Mouse (Mus musculus): Measurements from ENCODE around the gene Cd320. TPM values are rescaled to one million over a fixed set of nuclear protein-coding genes. Genes with fewer than 3 reads are reported as not detected.

Cd320 gene
- polyA plus RNA-seq, 1 experiment from 2014 or later: 39.3 TPM

DNA sequence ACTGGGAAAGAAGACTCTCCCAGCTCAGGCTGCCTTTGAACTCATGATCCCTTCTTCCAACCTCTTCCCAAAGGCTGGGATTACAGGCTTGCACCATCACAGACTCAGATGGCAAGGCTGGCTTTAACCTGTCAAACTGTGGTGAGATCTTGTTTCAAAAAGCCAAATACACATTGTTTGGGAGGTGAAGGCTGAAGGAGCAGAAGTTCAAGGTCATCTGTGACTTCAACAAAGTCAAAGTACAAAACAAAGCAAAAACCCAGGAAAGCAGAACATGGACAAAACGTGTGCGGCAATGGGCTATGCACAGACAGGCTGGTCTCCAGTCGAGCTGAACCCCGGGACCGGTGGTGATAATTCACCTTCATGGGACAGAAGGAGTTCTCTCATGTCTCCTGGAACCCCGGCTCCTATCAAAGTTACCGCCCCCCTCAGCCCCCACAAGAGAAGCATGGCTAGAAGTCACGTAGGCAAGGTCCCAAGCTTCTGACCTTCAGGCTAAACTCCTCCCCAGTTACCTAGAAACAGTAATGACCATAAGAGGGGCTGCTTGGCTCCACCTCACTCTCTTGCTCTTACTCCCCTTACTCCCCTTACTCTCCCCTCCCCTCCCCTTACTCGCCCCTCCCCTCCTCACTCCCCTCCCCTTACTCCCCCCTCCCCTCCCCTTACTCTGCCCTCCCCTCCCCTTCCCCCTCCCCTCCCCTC, 35.6 kb upstream of the Cd320 start:
- Histone ChIP-seq H3K4me1 (ENCODE audit: insufficient read depth, low read depth, low read length) (peaks cover 6% of the 10 kb centered on the region; the same call in 1 of the 2 replicates), H3K4me3 (ENCODE audit: low read depth, low read length) (no peak overlapping the region), H3K4me2 (replicated peaks; ENCODE audit: low read depth, low read length) (no peak overlapping the region), H3K27ac (ENCODE audit: low read length) (no peak overlapping the region), H3K9ac (replicated peaks; ENCODE audit: low read depth) (no peak overlapping the region), H3K9me3 (ENCODE audit: low read length) (no peaks in the 10 kb centered on the region), H3K36me3 (ENCODE audit: insufficient read depth, low read length) (no peaks in the 10 kb centered on the region), H3K27me3 (replicated peaks; ENCODE audit: insufficient read depth, low read length) (no peaks in the 10 kb centered on the region)
- no peak for ATAC-seq
- no peak for DNase-seq (ENCODE audit: low spot score)
- TF ChIP-seq CTCF (IDR thresholded peaks at IDR 0.05) (no peak), EP300 (IDR thresholded peaks at IDR 0.05) (no peak)
- 46% methylated on average over 8 of the region's 9 CpGs for WGBS

- H3K9ac ChIP-seq (replicated peaks; ENCODE audit: low read depth): no peak overlapping the region
- 41% methylated on average over 10 of the region's 10 CpGs for WGBS
Observed at GRCm38 (mm10) chr17:33808192-33808591, 34.7 kb upstream of the Cd320 start.

DNA sequence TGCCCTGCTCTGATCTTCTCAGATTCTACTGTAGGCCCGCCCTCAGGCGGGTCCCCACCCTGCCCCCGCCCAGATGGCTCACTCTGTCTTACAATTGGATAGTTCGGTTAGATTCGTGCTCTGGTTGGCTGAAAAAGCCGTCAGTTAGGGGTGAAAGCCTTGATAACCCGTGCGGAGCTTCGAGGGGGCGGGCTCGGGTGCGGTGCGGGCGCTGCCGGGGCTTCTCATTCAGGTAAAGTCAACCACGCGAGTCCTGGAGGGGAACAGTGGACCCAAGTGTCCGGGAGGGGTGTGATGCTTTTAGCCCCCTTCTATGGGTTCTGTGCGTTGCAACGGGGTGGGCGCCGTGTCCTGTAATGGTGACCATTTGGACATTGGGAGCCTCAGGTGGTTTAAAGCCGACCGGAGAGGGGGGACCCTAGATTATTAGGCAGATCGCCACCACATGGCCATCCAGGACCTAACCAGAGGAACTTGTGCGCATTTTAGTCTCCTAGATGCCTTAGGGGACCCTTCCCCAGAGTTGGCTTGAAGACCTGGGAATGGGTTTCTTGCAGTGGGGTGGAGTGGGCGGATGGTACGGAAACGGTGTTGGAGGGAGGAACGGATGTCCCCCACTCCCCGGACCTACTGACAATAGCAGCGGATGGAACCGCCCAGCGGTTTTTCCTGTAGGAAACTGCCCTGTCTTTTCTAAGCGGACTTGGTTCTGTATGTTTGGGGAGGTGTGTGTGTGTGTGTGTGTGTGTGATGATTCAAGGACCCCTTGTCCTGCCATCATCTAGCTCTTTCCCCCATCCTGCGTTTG, 32.4 kb upstream of the Cd320 start, which contains the start of gene Kank3:
Gene Kank3 (plus strand): TSS at position 186 of the 808 bp plus-strand sequence.
- H3K4me3 ChIP-seq (ENCODE audit: low read depth, low read length): peak within 1 kb of the TSS; percentile 76
- WGBS: 0% methylated on average over 36 of the region's 36 CpGs
- peak within 1 kb of the TSS; percentile 92 for H3K27ac ChIP-seq (ENCODE audit: low read length)
- H3K9ac ChIP-seq (replicated peaks; ENCODE audit: low read depth): peak within 1 kb of the TSS; percentile 75
- DNase-seq (ENCODE audit: low spot score) (peak; percentile 95), ATAC-seq (peak; percentile 94)
- no peaks in the 10 kb centered on the region for H3K9me3 ChIP-seq (ENCODE audit: low read length)
- peaks cover 23% of the 10 kb centered on the region; the same call in 1 of the 2 replicates for H3K4me1 ChIP-seq (ENCODE audit: insufficient read depth, low read depth, low read length)
- no peaks in the 10 kb centered on the region for H3K36me3 ChIP-seq (ENCODE audit: insufficient read depth, low read length)
- peak within 1 kb of the TSS; percentile 81 for H3K4me2 ChIP-seq (replicated peaks; ENCODE audit: low read depth, low read length)
- no peaks in the 10 kb centered on the region for H3K27me3 ChIP-seq (replicated peaks; ENCODE audit: insufficient read depth, low read length)
- peak; percentile 13; the same call in 1 of the 2 replicates for TF ChIP-seq CTCF (IDR thresholded peaks at IDR 0.05)
- peak; percentile 86 for TF ChIP-seq EP300 (IDR thresholded peaks at IDR 0.05)

More at GRCm38 (mm10) chr17:33808192-33808591, 34.7 kb upstream of the Cd320 start:
- Histone ChIP-seq H3K27me3 (replicated peaks; ENCODE audit: insufficient read depth, low read length) (no peaks in the 10 kb centered on the region), H3K9me3 (ENCODE audit: low read length) (no peaks in the 10 kb centered on the region), H3K4me3 (ENCODE audit: low read depth, low read length) (no peak overlapping the region), H3K4me2 (replicated peaks; ENCODE audit: low read depth, low read length) (no peak overlapping the region), H3K36me3 (ENCODE audit: insufficient read depth, low read length) (no peaks in the 10 kb centered on the region), H3K27ac (ENCODE audit: low read length) (no peak overlapping the region), H3K4me1 (ENCODE audit: insufficient read depth, low read depth, low read length) (peaks cover 13% of the 10 kb centered on the region; the same call in 1 of the 2 replicates)
- no peak for DNase-seq (ENCODE audit: low spot score)
- TF ChIP-seq EP300 (IDR thresholded peaks at IDR 0.05): no peak
- no peak for TF ChIP-seq CTCF (IDR thresholded peaks at IDR 0.05)
- ATAC-seq: no peak

- Histone ChIP-seq H3K4me1 (ENCODE audit: insufficient read depth, low read depth, low read length) (peaks cover 26% of the 10 kb centered on the region; the same call in 1 of the 2 replicates), H3K9me3 (ENCODE audit: low read length) (no peaks in the 10 kb centered on the region), H3K36me3 (ENCODE audit: insufficient read depth, low read length) (no peaks in the 10 kb centered on the region), H3K27ac (ENCODE audit: low read length) (peak overlapping the region; percentile 92), H3K27me3 (replicated peaks; ENCODE audit: insufficient read depth, low read length) (no peaks in the 10 kb centered on the region), H3K4me3 (ENCODE audit: low read depth, low read length) (peak overlapping the region; percentile 76), H3K9ac (replicated peaks; ENCODE audit: low read depth) (peak overlapping the region; percentile 75), H3K4me2 (replicated peaks; ENCODE audit: low read depth, low read length) (peak overlapping the region; percentile 81)
- no peak for TF ChIP-seq EP300 (IDR thresholded peaks at IDR 0.05)
- TF ChIP-seq CTCF (IDR thresholded peaks at IDR 0.05): no peak
- ATAC-seq: no peak
- DNase-seq (ENCODE audit: low spot score): no peak
- 10% methylated on average over 7 of the region's 7 CpGs for WGBS
Observed at GRCm38 (mm10) chr17:33811142-33811516, 31.8 kb upstream of the Cd320 start.

GRCm38 (mm10) chr17:33812475-33812874, 30.4 kb upstream of the Cd320 start:
- H3K36me3 ChIP-seq (ENCODE audit: insufficient read depth, low read length): no peaks in the 10 kb centered on the region
- no peaks in the 10 kb centered on the region for H3K9me3 ChIP-seq (ENCODE audit: low read length)
- TF ChIP-seq EP300 (IDR thresholded peaks at IDR 0.05) (no peak), CTCF (IDR thresholded peaks at IDR 0.05) (no peak)
- H3K27me3 ChIP-seq (replicated peaks; ENCODE audit: insufficient read depth, low read length): no peaks in the 10 kb centered on the region
- H3K4me3 ChIP-seq (ENCODE audit: low read depth, low read length): peak overlapping the region; percentile 21
- peak overlapping the region; percentile 81 for H3K4me2 ChIP-seq (replicated peaks; ENCODE audit: low read depth, low read length)
- peaks cover 28% of the 10 kb centered on the region; the same call in 1 of the 2 replicates for H3K4me1 ChIP-seq (ENCODE audit: insufficient read depth, low read depth, low read length)
- no peak overlapping the region; the same call in 1 of the 2 replicates for H3K9ac ChIP-seq (replicated peaks; ENCODE audit: low read depth)
- ATAC-seq (0 out of 2 replicates have a peak, but pooled peaks have one; percentile 0), DNase-seq (ENCODE audit: low spot score) (peak; percentile 76)
- H3K27ac ChIP-seq (ENCODE audit: low read length): peak overlapping the region; percentile 92
- WGBS: 2% methylated on average over 3 of the region's 3 CpGs

- H3K27me3 ChIP-seq (replicated peaks; ENCODE audit: insufficient read depth, low read length): no peaks in the 10 kb centered on the region
- ATAC-seq (peak; percentile 52), DNase-seq (ENCODE audit: low spot score) (peak; percentile 93)
Observed at GRCm38 (mm10) chr17:33812990-33813389, 29.9 kb upstream of the Cd320 start.

More at GRCm38 (mm10) chr17:33812990-33813389, 29.9 kb upstream of the Cd320 start:
- WGBS: 31% methylated on average over 4 of the region's 4 CpGs
- no peak for TF ChIP-seq CTCF (IDR thresholded peaks at IDR 0.05)
- TF ChIP-seq EP300 (IDR thresholded peaks at IDR 0.05): peak; percentile 94
- Histone ChIP-seq H3K9me3 (ENCODE audit: low read length) (no peaks in the 10 kb centered on the region), H3K4me1 (ENCODE audit: insufficient read depth, low read depth, low read length) (peaks cover 32% of the 10 kb centered on the region; the same call in 1 of the 2 replicates), H3K36me3 (ENCODE audit: insufficient read depth, low read length) (no peaks in the 10 kb centered on the region; the same call in 1 of the 2 replicates), H3K9ac (replicated peaks; ENCODE audit: low read depth) (no peak overlapping the region; the same call in 1 of the 2 replicates), H3K4me2 (replicated peaks; ENCODE audit: low read depth, low read length) (peak overlapping the region; percentile 81), H3K27ac (ENCODE audit: low read length) (peak overlapping the region; percentile 92), H3K4me3 (ENCODE audit: low read depth, low read length) (peak overlapping the region; percentile 21)
